Mouse (Mus musculus): ENCODE results near the gene Misp.

Gene Misp

GRCm38 (mm10) chr10:79853392-79853791 is 32.6 kb downstream of the Misp start:
- in situ Hi-C loops (cut with MboI, MseI) = loop anchor here (10.0 kb wide), 1 partner anchor 1321 kb away; the partner anchor contains the start of gene Eef2

GRCm38 (mm10) chr10:79853860-79854795 is 33.3 kb downstream of the Misp start, which contains the start of gene Ptbp1:
Ptbp1 (plus strand) TSS chr10:79854427.
- in situ Hi-C loops (cut with MboI, MseI) = loop anchor here (10.0 kb wide), 1 partner anchor 1321 kb away; the partner anchor contains the start of gene Eef2

DNA sequence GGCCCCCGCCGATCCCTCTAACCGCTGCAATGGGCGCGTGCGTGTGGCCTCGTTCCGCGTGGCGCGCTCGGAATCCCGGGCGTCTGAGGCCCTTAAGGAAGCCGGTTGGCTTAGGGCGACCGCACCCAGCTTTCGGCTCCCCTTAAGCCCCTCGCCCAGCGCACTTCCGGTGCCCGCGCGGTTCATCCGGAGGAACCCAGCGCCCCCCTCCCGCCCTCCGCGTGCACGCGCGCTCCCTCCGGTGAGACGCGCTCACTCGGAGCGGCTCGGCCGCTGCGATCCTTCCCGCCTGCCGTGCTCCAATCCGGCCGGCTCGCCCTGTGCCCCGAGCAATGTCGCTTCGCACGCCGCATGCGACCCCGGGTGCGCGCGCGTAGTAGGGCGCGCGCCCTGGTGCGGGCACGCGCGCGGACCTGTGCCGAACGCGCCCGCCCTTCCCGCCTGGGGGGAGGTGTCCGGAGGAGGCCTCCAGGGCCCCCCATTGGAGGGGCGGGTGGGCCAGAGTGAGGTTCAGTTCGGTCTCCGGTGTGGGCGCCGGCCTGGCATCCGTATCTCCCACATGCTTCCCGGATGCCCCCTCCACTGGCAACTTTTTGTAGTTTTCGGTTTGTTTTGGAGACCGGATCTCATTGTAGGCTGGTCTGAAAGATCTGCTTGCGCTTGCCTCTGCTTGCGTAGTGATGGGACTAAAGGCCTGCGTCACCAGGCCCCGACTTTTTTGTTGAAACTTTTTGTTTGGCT is 34.2 kb downstream of the Misp start:
- in situ Hi-C loops (cut with MboI, MseI) = loop anchor here (10.0 kb wide), 1 partner anchor 1320 kb away; the partner anchor contains the start of gene Eef2

DNA sequence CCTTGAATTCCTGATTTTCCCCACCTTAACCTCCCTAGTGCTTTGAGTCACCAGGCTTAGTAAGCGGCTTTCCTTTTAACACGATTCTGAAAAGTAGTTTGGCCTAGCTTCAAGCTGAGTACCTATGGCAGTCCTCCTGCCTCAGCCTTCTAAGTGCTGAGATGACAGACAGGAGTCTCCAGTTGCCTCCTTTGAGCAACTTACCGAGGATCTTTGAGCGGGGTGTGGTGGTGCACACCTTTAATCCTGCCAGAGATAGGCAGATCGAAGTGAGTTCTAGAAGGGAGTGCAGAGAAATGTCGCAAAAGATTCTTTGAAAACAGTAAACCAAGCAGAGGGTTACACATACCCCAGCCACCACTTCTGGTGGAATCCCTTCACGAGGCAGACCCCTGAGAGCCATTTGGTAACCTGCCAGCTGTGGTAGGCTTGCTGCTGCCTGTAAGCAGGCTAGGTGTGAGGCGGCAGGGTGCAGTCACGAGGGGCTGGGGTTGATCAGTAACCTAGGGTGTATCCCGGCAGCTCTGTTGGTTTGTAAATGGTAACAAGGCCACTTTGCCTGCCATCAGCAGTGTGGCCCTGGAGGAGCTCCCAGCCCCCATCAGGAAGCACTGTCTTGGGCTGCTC is 34.9 kb downstream of the Misp start:
- in situ Hi-C loops (cut with MboI, MseI) = loop anchor here (10.0 kb wide), 1 partner anchor 1319 kb away; the partner anchor contains the start of gene Eef2

DNA sequence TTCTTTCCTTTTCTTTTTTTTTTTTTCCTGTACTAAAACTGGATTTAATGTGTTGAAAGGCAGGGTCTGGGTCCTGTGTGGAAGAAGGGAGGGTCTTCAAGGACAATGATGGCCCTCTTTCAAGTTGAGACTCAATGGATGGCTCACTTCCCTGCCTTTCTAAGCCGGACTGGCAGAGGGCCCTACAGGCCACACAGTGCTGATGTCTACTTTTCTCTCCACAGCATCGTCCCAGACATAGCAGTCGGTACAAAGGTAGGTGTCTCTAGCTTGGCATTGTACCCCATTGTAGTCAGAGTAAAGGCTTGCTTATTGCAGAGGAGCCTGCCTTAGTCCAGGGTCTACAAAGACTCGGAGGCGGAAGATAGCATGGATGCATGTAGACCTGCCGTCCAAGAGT is 35.5 kb downstream of the Misp start:
- in situ Hi-C loops (cut with MboI, MseI) = loop anchor here (10.0 kb wide), 1 partner anchor 1319 kb away; the partner anchor contains the start of gene Eef2

DNA sequence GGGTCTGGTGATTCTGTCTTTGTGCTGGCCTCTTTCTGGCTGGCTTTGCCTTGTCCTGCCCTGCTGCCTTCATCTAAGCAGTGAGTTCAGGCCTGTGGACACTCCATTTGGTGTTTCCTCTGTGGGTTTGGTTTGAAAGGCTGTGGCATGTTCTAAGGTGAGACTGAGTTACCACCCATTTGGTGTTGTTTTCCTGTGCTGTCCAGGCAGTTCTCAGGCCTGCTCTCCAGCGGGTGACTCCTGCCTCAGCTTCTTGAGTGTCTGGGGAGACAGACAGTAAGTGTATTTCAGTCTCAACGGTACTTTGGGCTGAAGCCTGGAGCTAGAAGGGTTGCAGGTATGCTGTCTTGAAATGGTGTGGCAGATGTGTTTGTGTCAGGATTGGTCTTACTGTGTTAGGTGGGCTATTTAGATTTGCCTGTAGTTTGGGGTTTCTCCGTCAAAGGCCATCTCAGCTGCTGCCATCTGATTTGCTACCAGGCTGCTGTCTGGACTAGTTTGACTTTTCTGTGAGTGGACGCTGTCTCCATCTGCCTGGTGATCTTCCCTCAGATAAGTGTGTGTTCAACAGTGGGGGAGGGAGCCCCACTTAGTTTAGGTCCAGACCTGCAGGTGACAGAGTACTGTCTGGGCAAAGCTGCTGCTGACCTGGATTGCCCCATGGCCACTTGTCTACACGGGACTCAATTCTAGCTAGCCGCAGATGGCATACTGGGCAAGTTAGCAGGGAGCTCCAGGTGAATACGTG is 36.1 kb downstream of the Misp start:
- in situ Hi-C loops (cut with MboI, MseI) = loop anchor here (10.0 kb wide), 1 partner anchor 1318 kb away; the partner anchor contains the start of gene Eef2

DNA sequence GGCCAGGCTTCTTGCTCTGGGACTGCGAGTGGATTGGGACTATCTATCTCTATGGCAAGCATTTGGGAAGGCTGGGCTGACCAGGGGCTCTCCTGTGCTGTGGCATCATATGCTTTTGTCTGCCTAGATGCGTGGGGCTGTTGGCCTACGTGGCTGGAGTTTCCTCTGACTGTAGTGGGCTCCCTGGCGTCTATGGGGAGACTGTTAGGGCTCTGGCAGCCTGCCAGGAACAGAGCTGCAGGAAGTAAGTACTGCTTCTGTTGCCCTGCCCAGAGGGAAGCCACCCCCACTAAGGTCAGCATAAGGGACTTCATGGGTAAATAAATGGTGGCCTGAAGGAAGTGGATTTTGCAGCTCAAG is 36.6 kb downstream of the Misp start:
- in situ Hi-C loops (cut with MboI, MseI) = loop anchor here (10.0 kb wide), 1 partner anchor 1317 kb away; the partner anchor contains the start of gene Eef2

DNA sequence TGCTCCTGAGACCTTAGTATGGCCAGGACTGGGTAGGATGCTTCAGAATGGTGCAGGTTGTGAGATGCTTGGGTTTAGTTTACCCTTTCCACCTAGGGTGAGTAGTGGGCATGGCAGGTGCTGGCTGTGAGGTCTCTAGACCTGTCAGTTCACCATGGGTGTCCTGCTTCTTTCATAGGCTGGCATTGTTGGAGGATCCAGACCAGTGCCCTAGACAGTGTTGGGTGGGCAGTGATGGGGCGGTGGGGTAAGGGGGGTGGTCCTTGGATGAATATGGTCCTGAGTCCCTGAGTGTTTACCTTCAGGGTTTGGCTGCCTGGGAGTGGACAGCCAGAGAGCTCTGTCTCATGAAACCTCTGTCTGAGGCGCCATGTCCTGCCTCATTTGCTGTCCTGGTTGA is 37.1 kb downstream of the Misp start:
- in situ Hi-C loops (cut with MboI, MseI) = loop anchor here (10.0 kb wide), 1 partner anchor 1317 kb away; the partner anchor contains the start of gene Eef2

- in situ Hi-C loops (cut with MboI, MseI) = loop anchor here (10.0 kb wide), 1 partner anchor 1316 kb away; the partner anchor contains the start of gene Eef2
These were observed 37.8 kb downstream of the Misp start for GRCm38 (mm10) chr10:79858416-79859074.

DNA sequence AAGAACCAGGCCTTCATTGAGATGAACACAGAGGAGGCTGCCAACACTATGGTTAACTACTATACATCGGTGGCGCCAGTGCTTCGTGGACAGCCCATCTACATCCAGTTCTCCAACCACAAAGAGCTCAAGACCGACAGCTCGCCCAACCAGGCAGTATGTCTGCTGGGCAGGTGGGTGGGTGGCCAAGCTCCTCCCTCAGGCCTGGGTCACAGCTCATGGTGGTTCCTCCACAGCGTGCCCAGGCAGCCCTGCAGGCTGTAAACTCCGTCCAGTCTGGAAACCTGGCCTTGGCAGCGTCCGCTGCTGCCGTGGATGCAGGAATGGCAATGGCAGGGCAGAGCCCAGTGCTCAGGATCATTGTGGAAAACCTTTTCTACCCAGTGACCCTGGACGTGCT is 38.3 kb downstream of the Misp start:
- in situ Hi-C loops (cut with MboI, MseI) = loop anchor here (10.0 kb wide), 1 partner anchor 1316 kb away; the partner anchor contains the start of gene Eef2

DNA sequence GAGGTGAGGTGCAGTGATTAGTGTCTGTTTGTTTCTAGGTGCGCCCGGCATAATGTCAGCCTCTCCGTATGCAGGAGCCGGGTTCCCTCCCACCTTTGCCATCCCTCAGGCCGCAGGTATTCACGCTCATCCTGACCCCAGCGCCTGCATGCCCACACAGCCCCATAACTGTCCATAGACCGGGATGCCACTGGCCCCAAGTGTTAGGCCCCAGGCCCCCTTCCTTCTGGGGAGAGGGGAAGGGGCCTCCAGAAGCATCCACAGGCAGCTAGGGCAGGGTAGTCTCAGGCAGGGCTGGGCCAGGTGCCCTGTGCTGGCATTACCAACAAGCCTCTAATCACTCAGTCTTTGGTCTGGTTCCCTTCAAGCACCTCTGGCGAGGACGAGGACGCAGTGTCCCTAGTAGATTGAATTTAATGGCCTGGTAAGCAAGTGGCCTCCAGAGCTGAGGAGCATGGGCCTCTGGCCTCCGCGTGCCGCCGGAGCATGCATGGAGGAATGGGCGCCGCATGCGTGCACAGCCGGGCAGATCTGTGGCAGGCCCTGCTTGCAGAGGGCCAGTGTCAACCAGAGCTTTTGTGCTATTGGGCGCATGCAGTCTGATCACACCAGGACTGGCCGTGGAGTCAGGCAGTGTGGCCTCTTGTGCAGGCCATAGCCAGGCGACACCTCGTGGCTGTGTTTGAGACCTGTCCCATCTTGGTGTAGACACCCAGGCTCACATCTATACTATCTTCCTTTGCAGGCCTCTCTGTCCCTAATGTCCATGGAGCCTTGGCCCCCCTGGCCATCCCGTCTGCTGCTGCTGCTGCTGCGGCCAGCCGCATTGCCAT is 39.5 kb downstream of the Misp start:
- in situ Hi-C loops (cut with MboI, MseI) = no loop called here

- in situ Hi-C loops (cut with MboI, MseI) = no loop called here
These were observed 40.6 kb downstream of the Misp start for GRCm38 (mm10) chr10:79861230-79862048.

- in situ Hi-C loops (cut with MboI, MseI) = no loop called here
These were observed 41.4 kb downstream of the Misp start for GRCm38 (mm10) chr10:79862049-79862788.

DNA sequence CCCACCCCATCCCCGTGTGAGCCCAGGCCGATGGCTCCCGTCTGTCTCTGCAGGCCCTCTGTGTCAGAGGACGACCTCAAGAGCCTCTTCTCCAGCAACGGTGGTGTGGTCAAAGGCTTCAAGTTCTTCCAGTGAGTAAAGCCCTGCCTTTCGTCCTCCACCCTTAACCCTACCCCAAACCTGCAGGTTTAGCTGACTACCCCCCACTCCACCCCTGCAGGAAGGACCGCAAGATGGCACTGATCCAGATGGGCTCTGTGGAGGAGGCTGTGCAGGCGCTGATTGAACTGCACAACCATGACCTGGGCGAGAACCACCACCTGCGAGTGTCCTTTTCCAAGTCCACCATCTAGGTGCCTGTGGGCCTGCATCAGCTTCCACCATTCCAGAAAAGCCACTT is 42.1 kb downstream of the Misp start:
- in situ Hi-C loops (cut with MboI, MseI) = no loop called here

- in situ Hi-C loops (cut with MboI, MseI) = no loop called here
These were observed 43.8 kb downstream of the Misp start for GRCm38 (mm10) chr10:79864351-79865188.

GRCm38 (mm10) chr10:79865189-79865601 is 44.4 kb downstream of the Misp start:
- in situ Hi-C loops (cut with MboI, MseI) = no loop called here
